ENCODE assay signal across 8 mouse cellular contexts in the genomic region with DNA sequence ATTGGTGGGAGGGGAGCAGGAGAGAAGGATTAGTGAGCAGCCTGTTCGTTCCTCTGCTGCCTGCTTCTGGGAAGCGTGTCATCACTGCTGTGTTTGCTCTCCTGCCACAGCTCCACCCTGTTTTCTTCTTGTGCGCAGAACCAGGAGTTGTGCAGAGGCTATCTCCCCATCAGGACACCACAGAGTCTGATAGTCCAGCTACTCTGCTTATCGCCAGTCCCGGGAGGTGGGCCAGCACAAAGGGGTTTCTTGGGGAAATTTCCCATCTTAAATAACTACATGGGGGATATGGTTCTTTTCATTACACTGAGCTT. TPM values are rescaled to one million over a fixed set of nuclear protein-coding genes. Genes with fewer than 3 reads are reported as not detected.
DNase-seq lines count a peak whose midpoint lies in the region; ATAC-seq and TF ChIP-seq lines count a peak whose summit lies in the region.

No protein-coding gene starts in this region.

- no peaks in the 10 kb centered on the region for H3K36me3 ChIP-seq in hindbrain, postnatal 0 days (ENCODE audit: insufficient read depth, low read length)
- no peaks in the 10 kb centered on the region for H3K36me3 ChIP-seq in midbrain, postnatal 0 days (ENCODE audit: insufficient read depth, low read length)

- no peaks in the 10 kb centered on the region for H3K9me3 ChIP-seq in hindbrain, postnatal 0 days (ENCODE audit: low read length)
- no peaks in the 10 kb centered on the region for H3K9me3 ChIP-seq in midbrain, postnatal 0 days (ENCODE audit: low read length)

- H3K27me3 ChIP-seq in hindbrain, postnatal 0 days (ENCODE audit: insufficient read depth, low read length), result no peaks in the 10 kb centered on the region
- H3K27me3 ChIP-seq in midbrain, postnatal 0 days (ENCODE audit: insufficient read depth, low read length), result no peaks in the 10 kb centered on the region

- TF ChIP-seq CTCF in lung, adult 2 months (IDR thresholded peaks at IDR 0.05; ENCODE audit: insufficient read depth, low read length), result no peak
- TF ChIP-seq CTCF in cortical plate, adult 2 months (IDR thresholded peaks at IDR 0.05; ENCODE audit: extremely low read depth, insufficient read depth, low read length), result no peak
- TF ChIP-seq CTCF in hindbrain, postnatal 0 days (IDR thresholded peaks at IDR 0.05; ENCODE audit: low read depth), result no peak
- no peak for TF ChIP-seq CTCF in midbrain, postnatal 0 days (IDR thresholded peaks at IDR 0.05)

- 22% methylated on average over 5 of the region's 5 CpGs for WGBS in lung, adult 2 months
- WGBS in hindbrain, postnatal 0 days, result 57% methylated on average over 5 of the region's 5 CpGs
- WGBS in midbrain, postnatal 0 days, result 48% methylated on average over 5 of the region's 5 CpGs

- no peak overlapping the region for H3K4me2 ChIP-seq in hindbrain, postnatal 0 days (ENCODE audit: low read depth, low read length)
- no peak overlapping the region for H3K4me2 ChIP-seq in midbrain, postnatal 0 days (ENCODE audit: low read depth, low read length, poor library complexity, severe bottlenecking)

- H3K4me1 ChIP-seq in lung, adult 2 months (ENCODE audit: control insufficient read depth, insufficient read depth, low read length), result peaks cover 47% of the 10 kb centered on the region
- peaks cover 5% of the 10 kb centered on the region for H3K4me1 ChIP-seq in cortical plate, adult 2 months (ENCODE audit: control insufficient read depth, insufficient read depth, low read length)
- H3K4me1 ChIP-seq in hindbrain, postnatal 0 days (ENCODE audit: insufficient read depth, low read length), result peaks cover 8% of the 10 kb centered on the region; the same call in 1 of the 2 replicates
- no peaks in the 10 kb centered on the region for H3K4me1 ChIP-seq in midbrain, postnatal 0 days (ENCODE audit: insufficient read depth, low read length)

- H3K27ac ChIP-seq in cortical plate, adult 2 months (ENCODE audit: insufficient read depth, low read length), result peak overlapping the region; percentile 61
- peak overlapping the region; percentile 34; the same call in 1 of the 2 replicates for H3K27ac ChIP-seq in hindbrain, postnatal 0 days
- H3K27ac ChIP-seq in midbrain, postnatal 0 days (ENCODE audit: low read depth, low read length), result 0 out of 2 replicates have a peak overlapping the region, but pooled peaks have one; percentile 7

- H3K9ac ChIP-seq in hindbrain, postnatal 0 days (replicated peaks; ENCODE audit: low read length), result no peak overlapping the region
- H3K9ac ChIP-seq in midbrain, postnatal 0 days (replicated peaks; ENCODE audit: low read length, poor library complexity, severe bottlenecking), result no peak overlapping the region

- no peak overlapping the region for H3K4me3 ChIP-seq in lung, adult 2 months (replicated peaks; ENCODE audit: extremely low read depth, low read depth, low read length)
- H3K4me3 ChIP-seq in cortical plate, adult 2 months (ENCODE audit: insufficient read depth, low read length), result no peak overlapping the region
- H3K4me3 ChIP-seq in hindbrain, postnatal 0 days (ENCODE audit: low read length), result no peak overlapping the region
- no peak overlapping the region for H3K4me3 ChIP-seq in midbrain, postnatal 0 days (ENCODE audit: low read depth, low read length)

- ATAC-seq in hindbrain, postnatal 0 days, result no peak
- ATAC-seq in midbrain, postnatal 0 days (ENCODE audit: low FRiP score), result no peak

- DNase-seq in lung, adult 2 months, result no peak
- no peak for DNase-seq in lung, postnatal 36 days
- no peak for DNase-seq in hindbrain, postnatal 0 days (ENCODE audit: low spot score)
- DNase-seq in midbrain, postnatal 0 days (ENCODE audit: low spot score), result no peak
- DNase-seq in right cerebral cortex, postnatal 4 days, result no peak
- DNase-seq in cerebellum, postnatal 10 days, result no peak
- DNase-seq in frontal cortex, postnatal 25 days (ENCODE audit: low spot score in 2 of 2), result no peak

- TF ChIP-seq POLR2A in lung, adult 2 months (IDR thresholded peaks at IDR 0.05; ENCODE audit: borderline replicate concordance, extremely low read depth, low read depth, low read length), result peak; percentile 33; the same call in 1 of the 2 replicates
- no peak for TF ChIP-seq POLR2A in cortical plate, adult 2 months (IDR thresholded peaks at IDR 0.05; ENCODE audit: extremely low read depth, insufficient read depth, low read length)

RNA-seq across cellular contexts. Expression of a gene that starts 11.3 kb away (rescaled TPM):
- 123 and 152 TPM in 2 replicates for polyA plus RNA-seq in lung, adult 2 months (2012; rRNA removed)
- polyA plus RNA-seq in cortical plate, adult 2 months (2012; rRNA removed), result 33.9 and 35.4 TPM in 2 replicates
- 43.3 and 43.6 TPM in 2 replicates for total RNA-seq in hindbrain, postnatal 0 days (2014; rRNA removed)
- polyA plus RNA-seq in hindbrain, postnatal 0 days (2015; fragmentation: Nextera tagmentation; extraction: Ambion mirVana), result 35.5 and 36.3 TPM in 2 replicates
- 47.8 and 51.5 TPM in 2 replicates for total RNA-seq in midbrain, postnatal 0 days (2014; rRNA removed)
- 34.1 and 35.4 TPM in 2 replicates for polyA plus RNA-seq in midbrain, postnatal 0 days (2015; fragmentation: Nextera tagmentation; extraction: Ambion mirVana)

Comparison
In these comparisons a context has a peak if more than half of its experiments do, and no peak if none do; other contexts are left out.
1. H3K27ac ChIP-seq: peak in every context shown above with its lines; median percentile 61 in cortical plate, adult 2 months; 34 in hindbrain, postnatal 0 days; 7 in midbrain, postnatal 0 days.